Mouse (Mus musculus) T-cell, adult 2 months (primary cell): ENCODE results near the gene Ttll1.
"Not testable (repeated sequence)": the region's sequence is repeated elsewhere in the genome, so short reads cannot be mapped to it uniquely, and the experiment has no call there.

Experiments used
- DNase-seq: peaks from one replicate; pipeline ENCODE4 v3.0.0; 2022; ENCODE audit warnings: low spot score

Ttll1 gene

GRCm38 (mm10) chr15:83482645-83483224, 28.0 kb downstream of the Ttll1 start:
- no peak for DNase-seq

GRCm38 (mm10) chr15:83481236-83481780, 29.4 kb downstream of the Ttll1 start:
- no peak for DNase-seq

GRCm38 (mm10) chr15:83479818-83480217, 30.9 kb downstream of the Ttll1 start:
- DNase-seq: no peak

- no peak for DNase-seq
Measured at GRCm38 (mm10) chr15:83478096-83478495, 32.6 kb downstream of the Ttll1 start.

- DNase-seq: no peak
Measured at GRCm38 (mm10) chr15:83476593-83477273, 34.0 kb downstream of the Ttll1 start.

GRCm38 (mm10) chr15:83474466-83474836, 36.2 kb downstream of the Ttll1 start:
- DNase-seq: peak; percentile 15

- DNase-seq: peak; percentile 88
Measured at GRCm38 (mm10) chr15:83473832-83474465, 36.7 kb downstream of the Ttll1 start.

GRCm38 (mm10) chr15:83473251-83473650, 37.4 kb downstream of the Ttll1 start:
- DNase-seq: no peak

- no peak for DNase-seq
Measured at GRCm38 (mm10) chr15:83471476-83471875, 39.2 kb downstream of the Ttll1 start.

- DNase-seq: no peak
Measured at GRCm38 (mm10) chr15:83470443-83470842, 40.2 kb downstream of the Ttll1 start.

GRCm38 (mm10) chr15:83469279-83469821, 41.3 kb downstream of the Ttll1 start:
- DNase-seq: no peak

- no peak for DNase-seq
Measured at GRCm38 (mm10) chr15:83467232-83467966, 43.3 kb downstream of the Ttll1 start.

GRCm38 (mm10) chr15:83466331-83466730, 44.4 kb downstream of the Ttll1 start:
- no peak for DNase-seq

GRCm38 (mm10) chr15:83464905-83465650, 45.6 kb downstream of the Ttll1 start:
- DNase-seq: peak; percentile 35

- peak; percentile 91 for DNase-seq
Measured at GRCm38 (mm10) chr15:83464083-83464904, 46.4 kb downstream of the Ttll1 start, which contains the start of gene Pacsin2. TSS of gene Pacsin2 (minus strand) at chr15:83464606.

- DNase-seq: no peak
Measured at GRCm38 (mm10) chr15:83463369-83464082, 47.2 kb downstream of the Ttll1 start.

GRCm38 (mm10) chr15:83462349-83462748, 48.3 kb downstream of the Ttll1 start:
- DNase-seq: not testable (repeated sequence)

GRCm38 (mm10) chr15:83460891-83461290, 49.8 kb downstream of the Ttll1 start:
- no peak for DNase-seq

- DNase-seq: no peak
Measured at GRCm38 (mm10) chr15:83457541-83457940, 53.2 kb downstream of the Ttll1 start.

- DNase-seq: peak; percentile 37
Measured at GRCm38 (mm10) chr15:83455637-83456036, 55.1 kb downstream of the Ttll1 start.
